Mouse (Mus musculus): ENCODE data around the gene Hist1h2ac.

Gene Hist1h2ac

DNA sequence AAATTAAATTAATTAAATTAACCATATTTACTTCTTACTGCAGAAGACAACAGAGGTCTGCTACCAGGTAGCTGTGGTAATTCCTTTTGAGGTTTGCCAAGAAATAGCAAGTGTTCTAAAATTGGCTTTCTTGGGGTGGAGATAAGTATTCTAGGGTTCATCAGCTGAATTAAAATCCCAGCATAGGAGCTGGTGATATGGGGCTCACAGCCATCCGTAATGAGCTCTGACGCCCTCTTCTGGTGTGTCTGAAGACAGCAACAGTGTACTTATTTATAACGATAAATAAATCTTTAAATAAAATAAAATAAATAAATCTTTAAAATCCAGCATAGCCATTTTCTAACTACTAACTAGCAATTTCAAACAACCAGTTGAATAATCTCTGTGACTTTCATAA lies 16.0 kb upstream of the Hist1h2ac start:
- no peak for DNase-seq (ENCODE audit: low read depth)

DNA sequence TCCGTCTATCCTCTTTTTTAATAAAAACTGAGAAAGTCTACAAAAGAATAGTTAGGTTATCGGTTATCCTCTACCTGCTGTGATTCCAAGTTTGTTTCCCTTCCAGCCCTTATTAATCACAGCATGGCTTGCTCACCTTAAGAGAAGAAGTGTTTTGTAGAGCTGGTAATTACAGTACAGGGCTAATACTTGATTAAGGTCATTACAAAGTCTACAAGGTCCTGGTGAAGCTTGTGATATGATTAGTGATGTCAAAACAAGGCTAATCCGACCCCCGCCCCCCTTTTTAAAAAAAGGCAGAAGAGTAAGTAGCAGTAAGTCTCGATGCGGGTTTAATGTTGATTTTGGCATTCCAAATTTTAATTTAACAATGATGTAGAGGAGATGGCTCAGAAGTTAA lies 15.2 kb upstream of the Hist1h2ac start:
- no peak for DNase-seq (ENCODE audit: low read depth)

DNA sequence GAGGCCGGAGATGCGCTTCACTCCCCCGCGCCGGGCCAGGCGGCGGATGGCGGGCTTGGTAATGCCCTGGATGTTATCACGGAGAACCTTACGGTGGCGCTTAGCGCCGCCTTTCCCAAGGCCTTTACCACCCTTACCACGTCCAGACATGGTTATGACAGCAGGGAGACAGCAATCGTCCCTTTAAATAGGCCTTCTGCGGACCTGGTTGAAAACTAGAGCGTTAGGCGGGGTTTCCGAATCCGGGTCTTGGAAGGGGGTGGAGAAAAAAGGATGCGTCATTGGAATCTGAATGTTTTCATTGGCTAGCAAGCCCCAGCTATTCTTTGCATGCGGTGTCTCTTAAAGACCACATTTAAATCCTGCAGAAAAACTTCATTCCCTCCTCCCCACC lies 14.5 kb upstream of the Hist1h2ac start, which contains the start of gene Hist1h4c:
Gene Hist1h4c, minus strand, starts transcription at position 155 of the 394 bp plus-strand sequence.
- peak; percentile 99 for DNase-seq (ENCODE audit: low read depth)

DNA sequence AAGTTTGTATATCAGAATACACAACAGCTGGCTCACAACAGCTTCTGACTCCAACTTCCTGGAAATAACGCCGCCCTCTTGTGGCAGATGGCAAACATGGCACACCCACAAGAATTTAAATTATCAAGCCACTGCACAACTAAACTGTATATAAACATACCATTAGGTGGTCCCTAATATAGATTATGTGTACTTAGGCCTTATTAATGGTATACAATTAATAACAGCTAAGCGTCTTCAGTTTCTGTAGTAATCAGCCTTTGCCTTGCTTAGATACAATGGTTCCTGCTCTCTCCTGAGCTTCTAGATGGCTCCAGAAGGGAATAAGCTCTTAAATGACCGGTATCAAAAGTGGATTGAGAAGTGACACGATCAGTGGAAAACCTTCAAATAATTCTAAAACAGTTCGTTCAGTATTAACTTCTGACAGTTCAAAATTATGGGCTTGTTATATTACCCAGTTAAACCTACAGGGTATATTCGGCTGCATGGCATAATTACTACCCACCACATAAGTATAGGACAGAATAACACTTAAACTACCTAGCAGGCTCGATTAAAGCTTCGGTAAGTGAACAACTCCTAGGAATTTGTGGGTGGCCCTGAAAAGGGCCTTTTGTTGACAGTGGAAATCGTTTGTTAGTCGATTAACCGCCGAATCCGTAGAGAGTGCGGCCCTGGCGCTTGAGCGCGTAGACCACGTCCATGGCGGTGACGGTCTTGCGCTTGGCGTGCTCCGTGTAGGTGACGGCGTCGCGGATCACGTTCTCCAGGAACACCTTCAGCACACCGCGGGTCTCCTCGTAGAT lies 13.9 kb upstream of the Hist1h2ac start:
- DNase-seq (ENCODE audit: low read depth) = peak; percentile 85

DNA sequence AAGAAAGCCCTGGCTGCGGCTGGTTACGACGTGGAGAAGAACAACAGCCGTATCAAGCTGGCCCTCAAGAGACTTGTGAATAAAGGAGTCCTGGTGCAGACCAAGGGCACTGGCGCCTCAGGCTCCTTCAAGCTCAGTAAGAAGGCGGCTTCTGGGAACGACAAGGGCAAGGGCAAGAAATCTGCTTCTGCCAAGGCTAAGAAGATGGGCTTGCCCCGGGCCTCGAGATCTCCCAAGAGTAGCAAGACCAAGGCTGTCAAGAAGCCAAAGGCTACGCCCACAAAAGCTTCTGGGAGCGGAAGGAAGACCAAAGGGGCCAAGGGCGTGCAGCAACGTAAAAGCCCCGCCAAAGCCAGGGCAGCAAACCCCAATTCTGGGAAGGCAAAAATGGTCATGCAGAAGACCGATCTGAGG lies 12.3 kb upstream of the Hist1h2ac start:
- DNase-seq (ENCODE audit: low read depth) = no peak

DNA sequence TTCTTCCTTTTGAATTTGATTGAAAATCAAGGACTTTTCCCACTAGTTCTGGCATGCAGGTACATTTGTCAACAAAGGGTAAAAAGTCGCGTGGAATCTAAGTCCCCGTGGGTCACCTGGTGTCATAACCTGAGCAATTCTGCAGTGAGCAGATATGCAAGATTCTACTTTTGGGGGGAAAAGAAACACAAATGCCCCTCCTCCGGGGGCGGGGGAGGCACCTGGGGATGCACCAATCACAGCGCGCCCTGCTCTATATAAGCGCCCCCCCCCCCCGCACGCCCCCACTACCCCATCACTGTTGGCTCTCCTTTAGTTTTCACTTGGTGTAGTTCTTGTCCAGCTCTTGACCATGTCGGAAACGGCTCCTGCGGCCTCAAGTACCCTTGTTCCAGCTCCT lies 11.8 kb upstream of the Hist1h2ac start, which contains the start of gene Hist1h1t:
Gene Hist1h1t, plus strand, starts transcription at position 301 of the 400 bp plus-strand sequence.
- DNase-seq (ENCODE audit: low read depth) = no peak

DNA sequence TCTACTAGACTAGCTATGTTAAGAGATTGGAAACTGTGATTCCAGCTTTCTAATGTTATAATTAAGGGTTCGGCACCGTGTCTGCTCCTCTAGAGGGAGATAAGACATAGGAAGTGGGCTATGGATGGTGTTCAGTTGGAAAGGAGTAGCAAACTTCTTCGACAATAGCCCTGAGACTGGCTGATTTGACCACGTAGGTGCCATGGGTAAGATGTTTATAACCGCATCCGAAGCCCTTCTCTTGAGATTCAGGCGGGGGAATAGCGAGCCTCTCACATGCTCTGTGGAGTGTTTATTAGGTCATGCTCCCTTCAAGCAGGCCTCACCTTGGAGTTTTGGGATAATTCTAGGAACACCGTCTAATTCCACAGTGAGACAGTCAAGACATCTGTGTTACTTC lies 11.2 kb upstream of the Hist1h2ac start:
- no peak for DNase-seq (ENCODE audit: low read depth)

DNA sequence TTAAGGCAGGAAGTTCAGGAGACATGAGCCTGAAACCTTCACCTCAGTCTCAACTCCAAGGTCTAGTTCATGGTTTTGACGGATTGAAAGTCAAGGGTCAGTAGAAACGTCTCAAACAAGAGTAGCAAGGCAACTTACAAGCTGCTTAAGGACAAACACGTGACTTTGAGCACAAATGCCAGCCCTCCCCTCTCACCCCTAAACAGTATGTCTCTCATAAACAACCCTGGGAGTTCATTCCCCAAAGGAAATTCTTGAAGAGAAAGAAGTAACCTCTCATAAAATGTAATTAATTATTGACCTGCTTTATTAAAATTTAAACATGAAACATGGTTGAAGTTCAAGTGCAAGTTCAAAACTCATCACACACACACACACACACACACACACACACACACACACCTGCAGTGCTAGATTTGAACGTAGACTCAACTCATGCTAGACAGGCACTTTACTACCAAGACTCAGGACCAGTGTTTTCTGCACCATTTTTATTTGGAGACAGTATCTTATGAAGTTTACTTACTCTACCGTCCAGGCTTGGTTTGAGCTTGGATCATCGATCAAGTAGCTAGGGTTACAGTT lies 10.2 kb upstream of the Hist1h2ac start:
- DNase-seq (ENCODE audit: low read depth) = no peak

DNA sequence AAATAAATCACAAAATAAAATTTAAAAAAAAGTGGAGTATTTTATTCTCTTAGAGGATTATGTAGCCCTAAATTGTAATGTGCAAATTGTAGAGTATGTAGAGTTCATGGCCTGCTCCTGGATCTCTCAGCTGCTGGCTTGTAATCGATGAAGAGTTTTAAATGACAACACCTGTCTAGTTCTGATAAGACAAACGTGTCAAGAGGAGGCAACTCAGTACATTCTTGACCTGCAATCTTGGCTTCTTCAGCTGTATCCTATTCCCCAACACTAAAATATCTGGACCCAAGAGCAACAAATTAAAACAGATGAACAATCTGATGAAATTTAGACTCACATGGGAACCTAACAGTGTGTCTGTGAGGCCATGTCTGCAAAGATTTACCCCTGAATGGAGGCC lies 5.7 kb upstream of the Hist1h2ac start:
- no peak for DNase-seq (ENCODE audit: low read depth)

DNA sequence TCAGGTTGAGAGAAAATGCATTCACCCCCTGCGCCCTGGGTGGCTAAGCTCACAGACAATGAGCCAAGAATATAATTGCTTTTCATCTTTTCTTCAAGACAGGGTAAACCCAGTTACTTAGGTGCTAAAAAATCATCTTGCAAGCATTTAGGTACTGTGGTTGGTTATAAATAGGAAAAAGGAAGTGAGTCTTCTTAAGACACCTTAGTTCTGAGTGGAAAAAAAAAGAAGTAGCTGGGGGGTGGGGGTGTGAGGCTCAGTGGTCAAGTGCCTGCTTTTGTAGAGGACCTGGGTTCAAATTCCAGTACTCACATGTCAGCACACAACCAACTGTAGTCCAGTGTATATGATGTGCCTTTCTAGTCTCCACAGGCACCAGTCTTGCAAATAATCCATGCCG lies 5.2 kb upstream of the Hist1h2ac start:
- DNase-seq (ENCODE audit: low read depth) = no peak

DNA sequence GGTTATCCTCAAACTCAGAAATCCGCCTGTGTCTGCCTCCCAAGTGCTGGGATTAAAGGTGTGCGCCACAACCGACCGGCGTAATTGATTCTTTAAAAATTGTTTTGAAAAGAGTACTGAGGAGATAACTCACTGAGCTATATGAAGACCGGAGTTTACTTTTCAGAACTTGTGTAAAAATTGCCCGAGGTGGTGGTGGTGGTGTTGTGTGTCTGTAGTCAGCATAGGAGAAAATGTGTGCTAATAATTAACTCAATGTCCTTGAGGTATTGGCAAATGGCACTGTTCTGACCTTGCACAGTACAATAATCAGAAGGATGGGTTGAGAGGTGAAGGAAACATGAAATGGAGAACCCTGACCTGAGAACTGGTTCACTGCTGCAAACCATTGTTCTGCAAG lies 4.2 kb upstream of the Hist1h2ac start:
- no peak for DNase-seq (ENCODE audit: low read depth)

DNA sequence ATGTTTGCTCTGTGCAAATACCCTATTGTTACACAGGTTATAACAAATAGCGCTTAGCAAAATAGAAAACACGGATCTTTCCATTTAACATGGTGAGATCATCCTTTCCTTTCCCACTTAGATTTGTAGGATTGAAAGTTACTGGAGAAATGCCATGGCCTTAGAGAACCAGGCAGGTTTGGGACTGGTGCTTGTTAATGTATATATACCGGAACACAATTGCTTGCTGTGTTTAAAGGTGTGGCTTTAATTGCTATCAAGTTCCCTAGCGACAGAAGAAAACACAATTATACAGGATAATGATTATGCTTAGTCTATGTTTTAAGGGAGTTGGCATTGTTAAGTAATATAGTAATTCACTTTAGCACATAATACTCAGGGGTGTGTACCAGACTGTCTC lies 3.4 kb upstream of the Hist1h2ac start:
- no peak for DNase-seq (ENCODE audit: low read depth)

DNA sequence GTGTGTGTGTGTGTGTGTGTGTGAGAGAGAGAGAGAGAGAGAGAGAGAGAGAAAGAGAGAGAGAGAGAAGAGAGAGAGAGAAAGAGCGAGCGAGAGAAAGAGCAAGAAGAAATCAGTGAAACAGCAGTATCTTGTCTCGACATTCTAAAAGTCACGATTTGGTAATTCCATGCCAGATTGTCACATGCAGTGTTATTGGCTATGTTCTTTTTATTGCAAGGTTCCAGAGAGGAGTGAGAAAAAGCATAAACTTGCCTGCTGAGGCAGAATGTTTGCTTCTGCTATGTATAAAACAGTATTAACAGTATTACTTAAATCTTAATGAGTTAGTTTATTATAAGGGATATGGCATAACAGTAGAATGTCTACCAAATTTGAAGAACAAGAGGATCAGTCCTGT lies 2.2 kb upstream of the Hist1h2ac start:
- DNase-seq (ENCODE audit: low read depth) = peak; percentile 18

DNA sequence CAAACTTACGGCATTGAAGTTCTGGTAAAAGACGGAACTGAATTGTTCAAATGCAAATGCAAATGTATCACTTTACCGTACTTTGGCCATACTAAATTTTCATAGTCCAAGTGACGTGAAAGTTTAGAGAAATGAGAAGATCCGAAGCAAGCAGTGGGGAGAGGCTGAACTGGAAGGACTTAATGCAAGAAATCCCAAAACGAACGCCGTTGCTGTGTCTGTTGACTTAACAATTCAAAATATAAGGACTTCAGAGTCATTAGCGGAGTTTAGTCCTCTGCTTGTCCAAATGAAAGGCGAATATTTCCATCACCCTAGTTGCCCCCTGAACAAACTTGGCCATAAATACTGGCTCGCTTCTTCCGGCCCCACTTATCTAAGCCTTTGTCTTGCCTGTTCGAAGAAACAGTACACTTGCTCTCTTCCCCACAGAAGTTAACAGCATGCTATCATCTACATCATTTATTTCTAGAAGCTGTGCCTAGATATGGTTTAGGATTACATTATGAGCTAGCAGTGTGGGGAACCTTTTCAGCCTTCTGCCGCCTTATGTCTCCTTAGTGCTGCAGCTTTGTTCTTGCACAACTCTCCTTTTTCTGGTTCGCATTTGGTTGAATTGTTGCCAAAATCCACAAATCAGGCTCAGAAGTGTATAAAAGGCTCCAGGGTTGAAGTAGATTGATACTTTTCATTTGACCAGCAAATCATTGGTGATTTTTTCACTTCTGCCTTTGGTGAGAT lies 1.5 kb upstream of the Hist1h2ac start:
- no peak for DNase-seq (ENCODE audit: low read depth)

DNA sequence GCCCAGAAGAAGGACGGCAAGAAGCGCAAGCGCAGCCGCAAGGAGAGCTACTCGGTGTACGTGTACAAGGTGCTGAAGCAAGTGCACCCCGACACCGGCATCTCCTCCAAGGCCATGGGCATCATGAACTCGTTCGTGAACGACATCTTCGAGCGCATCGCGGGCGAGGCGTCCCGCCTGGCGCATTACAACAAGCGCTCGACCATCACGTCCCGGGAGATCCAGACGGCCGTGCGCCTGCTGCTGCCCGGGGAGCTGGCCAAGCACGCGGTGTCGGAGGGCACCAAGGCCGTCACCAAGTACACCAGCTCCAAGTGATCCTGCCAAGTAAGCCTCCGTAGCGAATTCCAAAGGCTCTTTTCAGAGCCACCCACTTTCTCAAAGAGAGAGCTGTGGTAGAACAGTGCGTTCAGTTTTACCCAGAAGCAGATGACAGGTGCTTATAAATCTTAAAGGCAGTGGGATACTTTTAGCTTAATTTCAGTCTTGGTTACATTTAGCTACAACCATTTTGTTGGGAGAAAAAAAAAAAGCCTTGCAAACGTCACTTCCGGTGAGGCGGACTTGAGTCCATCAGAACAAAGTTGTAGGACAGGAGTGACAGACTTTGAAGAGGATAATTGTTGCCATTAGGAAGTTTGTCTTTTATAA lies 672 bp upstream of the Hist1h2ac start:
- peak; percentile 88 for DNase-seq (ENCODE audit: low read depth)

DNA sequence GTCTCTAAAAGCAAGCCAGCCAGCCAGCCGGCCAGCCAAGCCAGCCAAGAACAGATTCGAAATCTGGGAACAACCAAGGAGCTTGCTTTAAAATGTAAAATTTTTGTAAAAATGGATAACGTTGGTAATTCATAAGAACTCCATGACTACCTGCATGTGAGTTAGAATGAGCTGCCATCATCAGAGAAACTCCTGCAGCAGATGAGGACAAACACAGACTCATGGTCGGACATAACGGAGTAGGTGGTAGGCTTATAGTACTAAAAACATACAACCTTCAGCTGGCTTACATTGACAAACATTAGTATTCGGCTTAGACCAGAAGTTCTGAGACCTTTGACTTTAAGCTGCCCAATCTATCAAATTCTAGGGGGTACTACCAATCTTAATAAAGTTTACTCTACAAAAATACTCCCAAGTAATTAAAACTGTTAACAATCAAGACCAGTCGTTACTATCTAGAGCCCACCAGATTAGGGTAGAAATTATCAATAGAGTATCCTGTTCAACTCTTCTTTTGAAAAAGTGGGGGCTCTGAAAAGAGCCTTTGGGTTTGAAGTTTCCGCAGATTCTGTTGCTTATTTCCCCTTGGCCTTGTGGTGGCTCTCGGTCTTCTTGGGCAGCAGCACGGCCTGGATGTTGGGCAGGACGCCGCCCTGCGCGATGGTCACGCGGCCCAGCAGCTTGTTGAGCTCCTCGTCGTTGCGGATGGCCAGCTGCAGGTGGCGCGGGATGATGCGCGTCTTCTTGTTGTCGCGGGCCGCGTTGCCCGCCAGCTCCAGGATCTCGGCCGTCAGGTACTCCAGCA lies 597 bp downstream of the Hist1h2ac start:
- peak; percentile 53 for DNase-seq (ENCODE audit: low read depth)

DNA sequence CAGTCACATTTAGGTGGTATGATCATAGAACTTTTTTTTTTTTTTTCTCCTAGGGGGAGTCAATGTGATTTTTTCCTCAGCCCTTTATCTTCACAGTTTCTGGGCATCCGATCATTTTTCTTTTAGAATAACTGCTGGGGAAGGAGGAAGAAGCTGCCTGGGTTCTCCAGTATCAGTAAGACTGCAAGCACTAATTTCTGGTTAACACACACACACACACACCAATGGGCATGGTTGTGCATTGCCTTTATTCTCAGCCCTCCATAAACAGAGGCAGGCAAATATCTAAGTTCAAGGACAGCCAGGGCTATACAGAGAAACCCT lies 1.2 kb downstream of the Hist1h2ac start:
- DNase-seq (ENCODE audit: low read depth) = no peak

DNA sequence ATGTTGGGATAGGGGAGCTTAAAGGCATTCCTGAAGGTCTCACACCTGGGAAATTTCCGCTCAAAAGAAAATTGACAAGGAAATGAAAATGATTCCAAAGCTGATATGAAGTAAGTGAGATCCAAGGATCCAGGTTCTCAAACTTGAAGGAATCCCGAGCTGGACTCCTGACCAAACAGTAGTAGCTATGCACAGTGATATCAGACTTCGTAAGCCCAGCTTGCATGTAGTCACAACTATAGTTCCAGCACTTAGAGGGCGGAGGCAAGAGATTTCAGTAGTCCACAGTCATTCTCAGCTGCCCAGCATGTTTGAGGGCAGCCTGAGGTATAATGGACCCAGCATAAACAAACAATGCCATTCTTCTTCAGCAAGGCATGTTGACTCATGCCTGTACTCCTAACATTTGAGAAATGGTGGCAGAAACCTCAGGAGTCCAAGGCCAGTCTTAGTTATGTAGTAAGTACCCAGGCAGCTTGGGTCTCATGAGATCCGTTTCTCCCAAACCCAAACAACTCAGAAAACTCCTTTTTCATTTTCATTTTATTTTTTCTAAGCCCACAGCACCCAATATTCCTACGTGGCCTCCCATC lies 1.7 kb downstream of the Hist1h2ac start:
- no peak for DNase-seq (ENCODE audit: low read depth)

DNA sequence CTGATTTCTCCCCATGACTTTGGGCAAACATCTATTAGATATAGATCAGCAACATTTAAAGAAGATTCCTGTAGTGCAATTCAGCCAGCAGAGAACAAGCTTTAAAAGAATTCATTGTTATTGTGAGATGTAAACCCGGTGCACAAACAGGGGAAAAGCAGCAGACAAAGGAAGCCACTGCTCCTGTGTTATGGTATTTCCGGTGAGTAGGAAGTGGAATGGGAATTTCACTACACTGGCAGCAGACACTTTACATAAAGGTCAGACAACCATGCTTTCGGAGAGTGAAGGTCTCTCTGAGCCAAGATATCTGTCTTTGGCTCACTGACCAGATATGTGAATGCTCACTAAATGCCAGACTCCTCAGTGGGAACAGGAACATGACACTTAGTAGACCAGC lies 21.2 kb downstream of the Hist1h2ac start:
- DNase-seq (ENCODE audit: low read depth) = no peak

DNA sequence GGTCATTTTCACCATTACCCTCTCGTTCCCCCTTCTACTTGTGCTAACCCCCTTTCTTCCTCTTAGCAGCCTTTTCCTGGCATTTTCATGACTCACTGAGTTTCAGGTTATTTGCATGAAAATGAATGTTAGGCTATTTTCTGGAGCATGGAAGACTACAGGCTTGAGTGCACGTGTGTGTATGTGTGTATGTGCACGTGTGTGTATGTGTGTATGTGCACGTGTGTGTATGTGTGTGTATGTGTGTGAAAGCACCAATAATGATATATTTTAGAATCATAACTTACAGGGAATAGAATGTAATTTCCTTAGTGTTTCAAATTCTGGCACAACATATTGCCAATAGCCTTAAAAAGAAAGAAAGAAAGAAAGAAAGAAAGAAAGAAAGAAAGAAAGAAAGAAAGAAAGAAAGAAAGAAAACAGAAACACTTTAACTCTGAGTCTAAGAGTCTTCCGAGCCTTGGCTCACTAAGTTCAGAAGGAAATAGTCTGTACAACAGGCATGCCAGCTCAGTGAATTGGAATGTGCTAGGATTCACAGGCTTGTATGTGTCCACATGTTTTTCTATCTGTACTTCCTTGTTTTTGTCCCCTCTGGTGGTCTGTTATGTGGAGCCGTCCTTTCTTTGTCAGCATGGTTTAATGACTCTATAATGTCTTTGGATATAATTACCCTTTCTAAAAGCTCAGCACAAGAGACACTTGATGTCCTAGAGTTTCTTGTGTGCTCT lies 23.9 kb downstream of the Hist1h2ac start:
- no peak for DNase-seq (ENCODE audit: low read depth)
